Mouse (Mus musculus) frontal cortex, postnatal 10 days (tissue): ENCODE data around the gene Gm5269.

Experiments
- DNase-seq, 2 experiments: peaks; one replicate each; pipeline ENCODE4 v3.0.0; 2022; ENCODE audit warnings: low spot score in 2 of 2, mixed read lengths in 1 of 2

Gm5269 gene

GRCm38 (mm10) chr1:45881228-45881832 is 8.7 kb downstream of the Gm5269 start:
- DNase-seq, result no peak

GRCm38 (mm10) chr1:45877463-45877862 is 12.6 kb downstream of the Gm5269 start:
- no peak for DNase-seq

GRCm38 (mm10) chr1:45876450-45877198 is 13.4 kb downstream of the Gm5269 start:
- no peak for DNase-seq

GRCm38 (mm10) chr1:45875640-45876039 is 14.4 kb downstream of the Gm5269 start:
- no peak for DNase-seq

GRCm38 (mm10) chr1:45873250-45873649 is 16.8 kb downstream of the Gm5269 start:
- no peak for DNase-seq

- no peak for DNase-seq
Measured at GRCm38 (mm10) chr1:45868479-45869137, 21.5 kb downstream of the Gm5269 start.

- DNase-seq, result no peak
Measured at GRCm38 (mm10) chr1:45868050-45868449, 22.0 kb downstream of the Gm5269 start.

- DNase-seq, result no peak
Measured at GRCm38 (mm10) chr1:45866288-45867018, 23.6 kb downstream of the Gm5269 start.

- DNase-seq, result no peak
Measured at GRCm38 (mm10) chr1:45865727-45866126, 24.3 kb downstream of the Gm5269 start.

- no peak for DNase-seq
Measured at GRCm38 (mm10) chr1:45865316-45865715, 24.8 kb downstream of the Gm5269 start.

- DNase-seq, result no peak
Measured at GRCm38 (mm10) chr1:45864564-45865014, 25.5 kb downstream of the Gm5269 start.

GRCm38 (mm10) chr1:45863641-45864040 is 26.4 kb downstream of the Gm5269 start:
- no peak for DNase-seq

- no peak for DNase-seq
Measured at GRCm38 (mm10) chr1:45861162-45861561, 28.9 kb downstream of the Gm5269 start.

- DNase-seq, result no peak
Measured at GRCm38 (mm10) chr1:45860349-45860748, 29.7 kb downstream of the Gm5269 start.

- no peak for DNase-seq
Measured at GRCm38 (mm10) chr1:45858038-45858437, 32.0 kb downstream of the Gm5269 start.

- DNase-seq, result no peak
Measured at GRCm38 (mm10) chr1:45845466-45845865, 44.6 kb downstream of the Gm5269 start.
